Mouse (Mus musculus) small intestine, adult 2 months (tissue): ENCODE measurements around the gene Pip5k1c.

Experiments used
- CTCF ChIP-seq: fragments of 200-500 bp; IDR thresholded peaks from 2 replicates; pipeline ENCODE4 v1.5.1; 2012; ENCODE audit warnings: low read depth, mild to moderate bottlenecking, control low read depth, inconsistent platforms, low read length, moderate library complexity, mixed read lengths; ENCODE audit not compliant: insufficient replicate concordance, insufficient read length; ENCODE audit errors: extremely low read depth
- POLR2A ChIP-seq: fragments of 200-500 bp; IDR thresholded peaks from 2 replicates; pipeline ENCODE4 v1.6.1; 2012; ENCODE audit warnings: low read depth, mild to moderate bottlenecking, control low read depth, inconsistent platforms, low read length, moderate library complexity

DNA sequence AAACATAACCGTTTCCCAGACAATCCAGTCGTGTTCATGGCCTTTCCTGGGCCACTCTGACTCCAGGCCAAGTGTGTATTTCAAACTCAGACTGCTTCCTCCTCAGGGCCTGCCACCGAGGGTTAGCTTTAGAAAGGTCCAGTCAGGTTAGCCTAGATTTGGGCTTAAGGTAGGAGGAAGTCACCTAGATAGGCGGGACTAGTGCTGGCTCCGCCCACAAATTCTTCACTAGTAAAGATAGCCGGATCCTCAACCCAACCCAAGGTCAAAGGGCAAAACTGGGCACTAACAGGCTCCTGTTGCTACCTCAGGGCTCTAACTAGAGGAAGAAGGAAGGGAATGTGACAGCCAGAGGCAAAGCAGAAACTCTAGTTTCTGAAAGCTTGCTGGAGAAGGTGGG, 6.2 kb upstream of the Pip5k1c start:
- TF ChIP-seq CTCF (no peak), POLR2A (no peak)
